Mouse (Mus musculus) limb, embryonic 14.5 days (tissue): ENCODE measurements around the gene Ephb2. TPM values are rescaled to one million over a fixed set of nuclear protein-coding genes. Genes with fewer than 3 reads are reported as not detected.

Experiments used
- ATAC-seq: fragments of 200-750 bp; cut with Nextera tagmentation; 2 replicates; pipeline ENCODE4 v1.8.0; 2017; ENCODE audit warnings: low read depth, moderate number of reproducible peaks, moderate TSS enrichment; ENCODE audit not compliant: low FRiP score
- DNase-seq: peaks from one replicate; pipeline ENCODE4 v3.0.0-alpha.2; 2015; ENCODE audit warnings: low spot score
- H3K27ac ChIP-seq: fragments of 300-500 bp; sonication (generic); replicated peaks from 2 replicates; pipeline ENCODE4 v1.5.1; 2014; ENCODE audit warnings: low read depth, mild to moderate bottlenecking, low read length, moderate library complexity, mixed read lengths
- H3K27me3 ChIP-seq: fragments of 300-500 bp; sonication (generic); 2 replicates; pipeline ENCODE4 v1.6.1; 2014; ENCODE audit warnings: low read length, mixed read lengths; ENCODE audit not compliant: control insufficient read depth, insufficient read depth
- H3K36me3 ChIP-seq: fragments of 300-500 bp; sonication (generic); 2 replicates; pipeline ENCODE4 v1.6.1; 2014; ENCODE audit warnings: mild to moderate bottlenecking, low read length, moderate library complexity, mixed read lengths; ENCODE audit not compliant: control insufficient read depth, insufficient read depth
- H3K4me1 ChIP-seq: fragments of 300-500 bp; sonication (generic); 2 replicates; pipeline ENCODE4 v1.6.1; 2014; ENCODE audit warnings: antibody characterized with exemption, low read length, mixed read lengths; ENCODE audit not compliant: control insufficient read depth, insufficient read depth
- H3K4me2 ChIP-seq: fragments of 300-500 bp; sonication (generic); replicated peaks from 2 replicates; pipeline ENCODE4 v1.6.1; 2014; ENCODE audit warnings: low read depth, mild to moderate bottlenecking, low read length, moderate library complexity; ENCODE audit not compliant: severe bottlenecking
- H3K4me3 ChIP-seq: fragments of 300-500 bp; sonication (generic); replicated peaks from 2 replicates; pipeline ENCODE4 v1.5.1; 2014; ENCODE audit warnings: low read length
- H3K9ac ChIP-seq: fragments of 300-500 bp; sonication (generic); 2 replicates; pipeline ENCODE4 v1.6.1; 2014; ENCODE audit warnings: mild to moderate bottlenecking, low read depth, low read length, moderate library complexity; ENCODE audit not compliant: severe bottlenecking
- H3K9me3 ChIP-seq: fragments of 300-500 bp; sonication (generic); 2 replicates; pipeline ENCODE4 v1.6.1; 2016; ENCODE audit warnings: low read length; ENCODE audit not compliant: control insufficient read depth
- POLR2A ChIP-seq: fragments of 200-500 bp; IDR thresholded peaks from 2 replicates; pipeline ENCODE4 v1.8.0; 2012; ENCODE audit warnings: inconsistent platforms, mild to moderate bottlenecking, moderate library complexity, borderline replicate concordance; ENCODE audit not compliant: insufficient read depth, insufficient read length; ENCODE audit errors: extremely low read depth
- WGBS: fragments of 180-500 bp; shearing (Covaris S2); extraction: QIAGEN DNeasy Blood & Tissue Kit; methylation state at CpG from one replicate; pipeline ENCODE4 v1.1.7; 2014; 5-methylcytosine and 5-hydroxymethylcytosine counted together
- polyA plus RNA-seq, 2 experiments: library from polyadenylated mRNA; depleted of rRNA in 1 of 2; stranded (reverse) in 1 of 2; unstranded in 1 of 2; fragments of >200 nt; fragmentation: Nextera tagmentation in 1 of 2; extraction: Ambion mirVana in 1 of 2; gene quantifications; 2 replicates each; pipeline versions ENCODE4 v1.2.1 to v1.2.3; 2012 to 2014

The Ephb2 gene
- polyA plus RNA-seq, 2 experiments, result 17.9 to 45.2 TPM

GRCm38 (mm10) chr4:136718193-136718986 is 117.4 kb downstream of the Ephb2 start:
- H3K4me2 ChIP-seq, result no peak overlapping the region
- WGBS, result 82% methylated on average over 14 of the region's 14 CpGs
- ATAC-seq, result no peak

GRCm38 (mm10) chr4:136716561-136716972 is 119.2 kb downstream of the Ephb2 start:
- WGBS, result 84% methylated on average over 6 of the region's 7 CpGs

More at GRCm38 (mm10) chr4:136718193-136718986, 117.4 kb downstream of the Ephb2 start:
- no peak for TF ChIP-seq POLR2A
- Histone ChIP-seq H3K4me3 (no peak overlapping the region), H3K27ac (no peak overlapping the region), H3K36me3 (no peaks in the 10 kb centered on the region; the same call in 1 of the 2 replicates), H3K9me3 (no peaks in the 10 kb centered on the region), H3K9ac (no peak overlapping the region), H3K4me1 (peaks cover 7% of the 10 kb centered on the region; the same call in 1 of the 2 replicates), H3K27me3 (no peaks in the 10 kb centered on the region)
- no peak for DNase-seq

GRCm38 (mm10) chr4:136714530-136714929 is 121.3 kb downstream of the Ephb2 start:
- Histone ChIP-seq H3K4me2 (no peak overlapping the region), H3K4me3 (no peak overlapping the region), H3K9ac (no peak overlapping the region), H3K27ac (no peak overlapping the region), H3K36me3 (no peaks in the 10 kb centered on the region; the same call in 1 of the 2 replicates), H3K27me3 (no peaks in the 10 kb centered on the region), H3K4me1 (peaks cover 9% of the 10 kb centered on the region), H3K9me3 (no peaks in the 10 kb centered on the region)
- no peak for ATAC-seq
- WGBS, result 23% methylated on average over 6 of the region's 6 CpGs
- no peak for DNase-seq
- no peak for TF ChIP-seq POLR2A

More at GRCm38 (mm10) chr4:136716561-136716972, 119.2 kb downstream of the Ephb2 start:
- ATAC-seq, result no peak
- TF ChIP-seq POLR2A, result no peak
- no peak for DNase-seq
- no peak overlapping the region for H3K27ac ChIP-seq
- H3K9me3 ChIP-seq, result no peaks in the 10 kb centered on the region
- no peak overlapping the region for H3K4me2 ChIP-seq
- no peak overlapping the region for H3K9ac ChIP-seq
- H3K4me3 ChIP-seq, result no peak overlapping the region
- no peaks in the 10 kb centered on the region; the same call in 1 of the 2 replicates for H3K36me3 ChIP-seq
- peaks cover 11% of the 10 kb centered on the region for H3K4me1 ChIP-seq
- H3K27me3 ChIP-seq, result no peaks in the 10 kb centered on the region

GRCm38 (mm10) chr4:136713889-136714288 is 121.9 kb downstream of the Ephb2 start:
- H3K4me3 ChIP-seq, result no peak overlapping the region
- TF ChIP-seq POLR2A, result no peak
- no peaks in the 10 kb centered on the region; the same call in 1 of the 2 replicates for H3K36me3 ChIP-seq
- no peak for DNase-seq
- WGBS, result 88% methylated on average over 7 of the region's 7 CpGs
- no peak overlapping the region for H3K27ac ChIP-seq
- no peaks in the 10 kb centered on the region for H3K9me3 ChIP-seq
- peaks cover 9% of the 10 kb centered on the region for H3K4me1 ChIP-seq
- H3K27me3 ChIP-seq, result no peaks in the 10 kb centered on the region
- no peak for ATAC-seq
- no peak overlapping the region for H3K4me2 ChIP-seq
- no peak overlapping the region for H3K9ac ChIP-seq

GRCm38 (mm10) chr4:136713431-136713830 is 122.4 kb downstream of the Ephb2 start:
- H3K36me3 ChIP-seq, result no peaks in the 10 kb centered on the region; the same call in 1 of the 2 replicates
- no peaks in the 10 kb centered on the region for H3K9me3 ChIP-seq
- DNase-seq, result no peak
- no peaks in the 10 kb centered on the region for H3K27me3 ChIP-seq
- TF ChIP-seq POLR2A, result no peak
- peaks cover 12% of the 10 kb centered on the region for H3K4me1 ChIP-seq
- no peak overlapping the region for H3K27ac ChIP-seq
- ATAC-seq, result no peak
- H3K4me2 ChIP-seq, result no peak overlapping the region
- H3K4me3 ChIP-seq, result no peak overlapping the region
- 73% methylated on average over 3 of the region's 3 CpGs for WGBS
- no peak overlapping the region for H3K9ac ChIP-seq
